Mouse (Mus musculus): ENCODE data around the gene 4921504E06Rik. TPM values are rescaled to one million over a fixed set of nuclear protein-coding genes. Genes with fewer than 3 reads are reported as not detected.

4921504E06Rik gene
- polyA plus RNA-seq, 1 experiment, result not detected

GRCm38 (mm10) chr2:19452531-19453055, 101.1 kb downstream of the 4921504E06Rik start:
- Histone ChIP-seq H3K4me1 (ENCODE audit: control insufficient read depth, insufficient read depth, low read length) (no peaks in the 10 kb centered on the region), H3K4me3 (replicated peaks; ENCODE audit: extremely low read depth, low read depth, low read length) (no peak overlapping the region)
- TF ChIP-seq POLR2A (IDR thresholded peaks at IDR 0.05; ENCODE audit: borderline replicate concordance, extremely low read depth, low read depth, low read length), result no peak
- TF ChIP-seq CTCF (IDR thresholded peaks at IDR 0.05; ENCODE audit: insufficient read depth, low read length), result no peak
- DNase-seq, result no peak
- WGBS, result 1% methylated on average over 19 of the region's 19 CpGs

- TF ChIP-seq CTCF (IDR thresholded peaks at IDR 0.05; ENCODE audit: insufficient read depth, low read length), result no peak
- TF ChIP-seq POLR2A (IDR thresholded peaks at IDR 0.05; ENCODE audit: borderline replicate concordance, extremely low read depth, low read depth, low read length), result no peak
- Histone ChIP-seq H3K4me1 (ENCODE audit: control insufficient read depth, insufficient read depth, low read length) (no peaks in the 10 kb centered on the region), H3K4me3 (replicated peaks; ENCODE audit: extremely low read depth, low read depth, low read length) (no peak overlapping the region)
- WGBS, result 31% methylated on average over 4 of the region's 4 CpGs
- no peak for DNase-seq
Observed at GRCm38 (mm10) chr2:19449308-19449707, 104.4 kb downstream of the 4921504E06Rik start.

GRCm38 (mm10) chr2:19448042-19448700, 105.5 kb downstream of the 4921504E06Rik start:
- no peaks in the 10 kb centered on the region for H3K4me1 ChIP-seq (ENCODE audit: control insufficient read depth, insufficient read depth, low read length)
- H3K4me3 ChIP-seq (replicated peaks; ENCODE audit: extremely low read depth, low read depth, low read length), result no peak overlapping the region
- TF ChIP-seq POLR2A (IDR thresholded peaks at IDR 0.05; ENCODE audit: borderline replicate concordance, extremely low read depth, low read depth, low read length), result no peak
- TF ChIP-seq CTCF (IDR thresholded peaks at IDR 0.05; ENCODE audit: insufficient read depth, low read length), result no peak
- no peak for DNase-seq
- WGBS, result 2% methylated on average over 31 of the region's 31 CpGs

DNA sequence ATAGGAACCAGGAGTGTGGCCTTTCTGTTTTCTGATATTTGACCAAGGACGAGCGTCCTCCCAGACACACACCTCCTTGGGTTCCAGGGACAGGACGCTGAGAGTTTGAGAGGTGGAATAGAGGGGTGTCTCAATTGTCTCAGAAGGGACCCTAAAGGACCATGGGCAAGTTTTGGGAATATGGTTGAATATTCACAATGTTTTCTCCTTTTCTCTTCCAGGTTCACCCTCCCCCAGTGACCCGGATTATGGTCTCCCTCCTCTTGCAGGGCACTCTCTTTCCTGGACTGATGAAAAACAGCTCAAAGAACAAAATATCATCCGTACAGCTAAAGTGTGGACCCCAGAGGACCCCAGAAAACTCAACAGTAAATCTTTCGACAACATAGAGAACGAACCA, 107.0 kb downstream of the 4921504E06Rik start:
- no peak for TF ChIP-seq POLR2A (IDR thresholded peaks at IDR 0.05; ENCODE audit: borderline replicate concordance, extremely low read depth, low read depth, low read length)
- TF ChIP-seq CTCF (IDR thresholded peaks at IDR 0.05; ENCODE audit: insufficient read depth, low read length), result no peak
- DNase-seq, result no peak
- Histone ChIP-seq H3K4me1 (ENCODE audit: control insufficient read depth, insufficient read depth, low read length) (no peaks in the 10 kb centered on the region), H3K4me3 (replicated peaks; ENCODE audit: extremely low read depth, low read depth, low read length) (no peak overlapping the region)
- WGBS, result 6% methylated on average over 7 of the region's 7 CpGs

- H3K4me3 ChIP-seq (replicated peaks; ENCODE audit: extremely low read depth, low read depth, low read length), result no peak overlapping the region
- no peaks in the 10 kb centered on the region for H3K4me1 ChIP-seq (ENCODE audit: control insufficient read depth, insufficient read depth, low read length)
- TF ChIP-seq POLR2A (IDR thresholded peaks at IDR 0.05; ENCODE audit: borderline replicate concordance, extremely low read depth, low read depth, low read length), result no peak
- no peak for TF ChIP-seq CTCF (IDR thresholded peaks at IDR 0.05; ENCODE audit: insufficient read depth, low read length)
- DNase-seq, result no peak
- 1% methylated on average over 67 of the region's 67 CpGs for WGBS
Observed at GRCm38 (mm10) chr2:19445871-19446501, 107.7 kb downstream of the 4921504E06Rik start.

DNA sequence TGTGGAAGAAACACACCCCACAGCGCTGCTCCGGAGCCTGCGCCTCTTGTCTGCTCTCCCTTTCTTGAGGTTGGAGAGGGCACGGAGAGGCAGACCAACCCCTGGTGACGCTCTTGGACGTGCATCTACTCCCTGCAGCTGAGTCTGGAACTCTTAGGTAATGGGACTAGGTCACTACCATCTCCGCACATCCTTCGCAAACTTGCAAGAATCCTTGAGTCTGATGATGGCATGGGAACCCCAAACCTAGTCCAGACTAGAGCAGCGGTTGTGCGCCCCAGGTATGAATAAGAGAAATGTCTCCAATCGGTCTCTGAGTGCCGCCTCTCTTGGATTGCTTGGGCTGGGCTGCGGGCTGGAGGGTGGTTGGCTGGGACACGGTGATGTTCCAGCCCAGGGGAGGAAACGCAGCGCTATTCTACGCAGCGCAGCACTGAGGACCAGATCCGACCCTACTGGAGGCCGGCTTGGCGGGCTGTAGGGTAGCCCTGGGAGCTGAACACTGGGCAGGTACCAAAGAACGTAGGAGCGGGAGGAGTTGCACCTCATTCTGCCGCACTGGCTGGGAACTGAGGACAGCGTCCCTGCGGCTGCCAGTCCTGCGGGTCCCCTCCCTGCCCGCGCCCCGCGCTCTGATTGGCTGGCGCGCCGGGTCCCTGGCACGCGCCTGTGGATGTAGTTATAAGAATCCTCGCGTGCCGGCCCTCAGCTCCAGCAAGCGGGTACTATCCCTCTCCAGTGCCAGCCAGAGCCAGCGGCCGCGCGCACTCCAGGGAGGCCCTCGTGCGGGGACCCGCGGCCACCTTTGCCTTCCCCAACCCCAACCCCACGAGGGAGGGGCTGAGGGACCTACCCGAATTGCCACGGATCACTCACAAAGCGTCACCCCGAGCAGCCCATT, 108.5 kb downstream of the 4921504E06Rik start, which contains the start of gene Ptf1a:
Ptf1a (plus strand) TSS at position 733 of the 901 bp plus-strand sequence.
- WGBS, result 2% methylated on average over 53 of the region's 53 CpGs
- TF ChIP-seq POLR2A (IDR thresholded peaks at IDR 0.05; ENCODE audit: borderline replicate concordance, extremely low read depth, low read depth, low read length), result no peak
- TF ChIP-seq CTCF (IDR thresholded peaks at IDR 0.05; ENCODE audit: insufficient read depth, low read length), result no peak
- H3K4me1 ChIP-seq (ENCODE audit: control insufficient read depth, insufficient read depth, low read length), result no peaks in the 10 kb centered on the region
- DNase-seq, result no peak
- H3K4me3 ChIP-seq (replicated peaks; ENCODE audit: extremely low read depth, low read depth, low read length), result no peak within 1 kb of the TSS

DNA sequence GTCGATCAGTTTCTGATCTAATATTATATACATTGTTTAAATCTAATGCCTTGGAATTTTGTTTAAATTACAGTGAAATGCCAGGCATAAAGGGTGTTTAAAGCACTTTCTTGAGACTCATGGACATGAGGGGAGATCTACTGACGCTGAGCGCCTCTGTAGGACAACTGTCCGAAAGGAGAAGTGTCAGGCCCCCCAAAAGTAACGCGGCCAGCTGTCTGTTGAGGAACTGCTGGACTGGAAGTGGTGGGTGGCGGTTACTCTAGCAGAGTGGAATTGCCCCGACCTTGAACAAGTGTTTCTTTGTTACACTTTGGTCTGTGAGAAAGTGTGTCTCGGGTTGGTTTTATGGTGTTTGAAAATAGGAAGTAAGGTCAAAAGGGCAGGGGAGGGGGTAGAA, 109.4 kb downstream of the 4921504E06Rik start:
- DNase-seq, result no peak
- TF ChIP-seq CTCF (IDR thresholded peaks at IDR 0.05; ENCODE audit: insufficient read depth, low read length) (no peak), POLR2A (IDR thresholded peaks at IDR 0.05; ENCODE audit: borderline replicate concordance, extremely low read depth, low read depth, low read length) (no peak)
- WGBS, result 4% methylated on average over 9 of the region's 9 CpGs
- Histone ChIP-seq H3K4me1 (ENCODE audit: control insufficient read depth, insufficient read depth, low read length) (no peaks in the 10 kb centered on the region), H3K4me3 (replicated peaks; ENCODE audit: extremely low read depth, low read depth, low read length) (no peak overlapping the region)

DNA sequence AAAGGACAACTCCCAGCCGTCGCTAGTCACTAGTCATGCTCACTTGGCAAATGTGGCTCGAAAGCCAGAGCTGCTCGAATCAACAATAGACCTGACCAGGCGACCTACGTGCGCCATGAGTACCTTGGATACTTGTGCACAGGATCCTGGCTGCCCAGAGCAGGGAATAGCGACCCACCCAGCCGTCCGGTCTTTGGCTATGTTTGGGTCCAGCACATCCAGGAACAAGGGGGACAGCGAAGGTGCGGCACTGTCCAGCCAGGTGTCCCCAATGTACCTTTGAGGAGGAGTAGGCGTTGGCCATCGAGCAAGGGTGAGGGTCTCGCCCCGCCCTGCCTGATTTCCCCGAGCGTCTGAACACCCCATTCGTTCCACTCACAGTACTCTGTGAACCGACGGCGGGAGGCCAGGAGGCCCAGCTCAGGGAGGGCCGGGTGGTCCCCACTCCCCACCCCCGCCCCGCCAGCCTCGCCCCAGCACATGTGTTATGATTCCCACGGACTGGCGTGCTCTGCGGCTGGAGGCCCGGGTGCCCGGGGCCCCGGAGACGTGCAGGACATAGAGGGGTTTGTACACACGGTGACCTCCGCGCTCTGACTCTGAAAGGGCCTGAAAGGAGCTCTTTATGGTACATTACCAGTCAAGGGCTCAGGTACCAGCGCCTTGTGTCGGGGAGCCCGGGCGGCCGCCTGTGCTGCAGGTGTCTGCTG, 121.9 kb downstream of the 4921504E06Rik start:
- TF ChIP-seq CTCF (IDR thresholded peaks at IDR 0.05; ENCODE audit: insufficient read depth, low read length), result no peak
- no peak for TF ChIP-seq POLR2A (IDR thresholded peaks at IDR 0.05; ENCODE audit: borderline replicate concordance, extremely low read depth, low read depth, low read length)
- Histone ChIP-seq H3K4me1 (ENCODE audit: control insufficient read depth, insufficient read depth, low read length) (no peaks in the 10 kb centered on the region), H3K4me3 (replicated peaks; ENCODE audit: extremely low read depth, low read depth, low read length) (no peak overlapping the region)
- DNase-seq, result no peak
- WGBS, result 5% methylated on average over 41 of the region's 41 CpGs

GRCm38 (mm10) chr2:19431186-19431585, 122.5 kb downstream of the 4921504E06Rik start:
- Histone ChIP-seq H3K4me1 (ENCODE audit: control insufficient read depth, insufficient read depth, low read length) (no peaks in the 10 kb centered on the region), H3K4me3 (replicated peaks; ENCODE audit: extremely low read depth, low read depth, low read length) (no peak overlapping the region)
- WGBS, result 1% methylated on average over 18 of the region's 18 CpGs
- DNase-seq, result no peak
- no peak for TF ChIP-seq POLR2A (IDR thresholded peaks at IDR 0.05; ENCODE audit: borderline replicate concordance, extremely low read depth, low read depth, low read length)
- no peak for TF ChIP-seq CTCF (IDR thresholded peaks at IDR 0.05; ENCODE audit: insufficient read depth, low read length)
